Mouse (Mus musculus) embryonic facial prominence, embryonic 10.5 days (tissue): Measurements from ENCODE around the gene Gm14124. TPM values are rescaled to one million over a fixed set of nuclear protein-coding genes. Genes with fewer than 3 reads are reported as not detected.

Experiments
- DNase-seq: peaks from one replicate; pipeline ENCODE4 v3.0.0-alpha.2; 2017; ENCODE audit warnings: low spot score
- H3K27ac ChIP-seq: fragments of 300-500 bp; sonication (generic); replicated peaks from 2 replicates; pipeline ENCODE4 v1.5.1; 2016; ENCODE audit warnings: mild to moderate bottlenecking
- H3K27me3 ChIP-seq: fragments of 300-500 bp; sonication (generic); replicated peaks from 2 replicates; pipeline ENCODE4 v1.6.1; 2016; ENCODE audit warnings: low read depth, mild to moderate bottlenecking; ENCODE audit not compliant: poor library complexity, severe bottlenecking
- H3K36me3 ChIP-seq: fragments of 300-500 bp; sonication (generic); replicated peaks from 2 replicates; pipeline ENCODE4 v1.6.1; 2016; ENCODE audit warnings: mild to moderate bottlenecking, moderate library complexity
- H3K4me1 ChIP-seq: fragments of 300-500 bp; sonication (generic); 2 replicates; pipeline ENCODE4 v1.6.1; 2016
- H3K4me3 ChIP-seq: fragments of 300-500 bp; sonication (generic); 2 replicates; pipeline ENCODE4 v1.5.1; 2016; ENCODE audit warnings: mild to moderate bottlenecking, moderate library complexity
- H3K9me3 ChIP-seq: fragments of 300-500 bp; sonication (generic); 2 replicates; pipeline ENCODE4 v1.6.1; 2016; ENCODE audit warnings: mild to moderate bottlenecking
- WGBS: fragments of 180-500 bp; shearing (Covaris S2); methylation state at CpG from one replicate; pipeline ENCODE4 v1.1.7; 2016; 5-methylcytosine and 5-hydroxymethylcytosine counted together
- polyA plus RNA-seq: library from polyadenylated mRNA; unstranded; fragments of >200 nt; fragmentation: Nextera tagmentation; extraction: Ambion mirVana; gene quantifications from 2 replicates; pipeline ENCODE4 v1.2.1, GENCODE M21; 2016

Gm14124 gene
- polyA plus RNA-seq, 1 experiment from 2014 or later: not detected

DNA sequence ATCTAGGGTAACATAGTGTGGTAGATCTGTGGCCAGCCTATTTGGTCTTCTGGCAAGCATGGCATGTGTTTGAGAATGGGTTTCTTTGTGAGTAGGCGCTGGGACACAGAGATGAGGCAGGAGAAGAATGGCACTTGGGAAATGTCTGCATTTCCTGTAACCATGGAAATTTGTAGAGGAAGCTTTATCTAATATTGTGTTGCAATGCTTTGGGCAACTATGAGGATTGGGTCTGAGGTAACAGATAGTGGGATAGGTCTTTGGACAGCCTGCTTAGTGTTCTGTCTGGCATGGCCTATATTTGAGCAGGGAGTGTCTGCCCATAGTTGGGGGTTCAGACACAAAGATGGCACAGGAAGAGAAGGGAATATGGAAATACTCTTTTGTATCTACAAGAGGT lies 61.7 kb downstream of the Gm14124 start:
- Histone ChIP-seq H3K36me3 (peaks cover 81% of the 10 kb centered on the region), H3K27ac (no peak overlapping the region), H3K4me3 (no peak overlapping the region), H3K27me3 (no peaks in the 10 kb centered on the region), H3K9me3 (peaks cover 69% of the 10 kb centered on the region), H3K4me1 (no peaks in the 10 kb centered on the region)
- 97% methylated on average over 1 of the region's 1 CpGs for WGBS
- DNase-seq: no peak

Other genes with a start within 250 kb of the Gm14124 start
- gene Zfp120, start 120.8 kb upstream of the Gm14124 start, polyA plus RNA-seq: 5.3 and 5.5 TPM in 2 replicates
- not detected in 2 replicates for gene Gm10770, start 77.8 kb upstream of the Gm14124 start, polyA plus RNA-seq
- not detected in 2 replicates for gene Gm14139, start 75.8 kb upstream of the Gm14124 start, polyA plus RNA-seq
- gene Zfp937, start 39.4 kb upstream of the Gm14124 start, polyA plus RNA-seq: 11.2 and 11.6 TPM in 2 replicates
- 5.5 and 5.9 TPM in 2 replicates for gene Gm21994, start 1.9 kb upstream of the Gm14124 start, polyA plus RNA-seq
- 2.6 and 3.3 TPM in 2 replicates for gene Gm10130, start 66.2 kb downstream of the Gm14124 start, polyA plus RNA-seq
- 9.4 and 9.9 TPM in 2 replicates for gene 3300002I08Rik, start 105.2 kb downstream of the Gm14124 start, polyA plus RNA-seq
- gene Zfp442, start 194.0 kb downstream of the Gm14124 start, polyA plus RNA-seq: 10.0 and 10.9 TPM in 2 replicates
- gene Zfp345, start 227.6 kb downstream of the Gm14124 start, polyA plus RNA-seq: 0.10 and 0.13 TPM in 2 replicates